Mouse (Mus musculus) cerebellum, postnatal 25 days (tissue): ENCODE measurements around the gene Tjp2.
A peak's percentile ranks its signal among the peaks of the same experiment; 100 is the strongest.
"Not testable (repeated sequence)": the region's sequence is repeated elsewhere in the genome, so short reads cannot be mapped to it uniquely, and the experiment has no call there.

ENCODE experiments used
- DNase-seq, 2 experiments: peaks; one replicate each; pipeline ENCODE4 v3.0.0; 2021; ENCODE audit warnings: mixed read lengths in 2 of 2

Tjp2 gene

DNA sequence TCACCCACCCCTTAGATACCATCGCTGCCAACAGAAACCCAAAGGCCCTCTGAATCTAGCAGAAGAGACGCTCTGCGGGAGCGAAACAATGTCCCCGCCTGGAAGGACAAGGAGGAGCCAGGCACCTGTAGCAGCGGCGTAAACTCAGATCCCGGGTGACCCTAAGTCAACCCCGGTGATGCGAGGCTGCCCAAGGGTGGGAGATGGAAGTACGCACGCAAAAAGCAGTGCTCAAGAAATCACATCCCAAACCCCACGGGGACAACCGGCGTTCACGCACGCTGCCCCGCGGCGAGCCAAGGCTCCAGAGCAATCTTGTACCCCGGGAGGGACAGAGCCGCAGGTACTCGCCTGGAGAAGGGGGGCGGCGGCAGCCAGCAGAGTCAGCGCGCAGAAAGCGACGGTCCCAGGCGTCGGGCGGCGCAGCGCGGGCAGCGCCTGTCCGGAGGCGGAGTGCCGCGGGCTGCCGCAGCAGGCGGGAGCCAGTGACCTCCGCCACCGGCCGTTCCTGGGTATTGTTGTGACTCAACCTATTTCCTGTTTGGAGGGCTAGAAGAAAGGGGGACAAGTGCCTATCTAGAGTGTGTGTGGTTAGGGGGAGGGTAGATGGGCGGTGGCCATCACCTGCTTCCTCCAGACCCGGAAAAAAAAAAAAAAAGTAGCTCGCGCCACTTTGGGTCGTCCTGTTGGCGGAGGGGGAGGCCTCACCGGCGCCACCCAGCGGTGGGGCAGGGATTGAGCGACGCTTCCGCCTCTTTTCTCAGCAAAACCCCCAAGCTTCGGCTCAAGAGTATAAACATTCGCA, at the start of gene Tjp2:
Tjp2 (minus strand) TSS at position 531 of the 805 bp plus-strand sequence.
- DNase-seq: peak; percentile 25 to 47

DNA sequence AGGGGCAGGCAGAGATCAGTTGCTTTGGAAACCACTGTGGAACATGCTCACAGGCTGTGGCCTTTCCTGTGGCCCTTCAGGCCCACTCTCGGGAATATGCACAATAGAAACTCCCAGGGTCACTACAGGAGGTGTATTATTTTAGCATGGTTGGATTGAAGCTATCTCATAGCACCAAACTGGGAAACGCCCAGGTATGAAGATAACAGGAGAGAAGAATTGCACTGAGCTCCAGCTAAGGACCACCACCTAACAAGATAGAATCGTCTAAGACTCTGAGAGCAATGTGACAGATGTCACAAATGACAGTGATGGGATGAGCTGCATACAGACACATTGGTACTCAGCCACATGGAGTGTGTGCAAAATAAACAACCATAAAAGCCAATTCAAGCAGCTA, 49.5 kb upstream of the Tjp2 start:
- DNase-seq: no peak

DNA sequence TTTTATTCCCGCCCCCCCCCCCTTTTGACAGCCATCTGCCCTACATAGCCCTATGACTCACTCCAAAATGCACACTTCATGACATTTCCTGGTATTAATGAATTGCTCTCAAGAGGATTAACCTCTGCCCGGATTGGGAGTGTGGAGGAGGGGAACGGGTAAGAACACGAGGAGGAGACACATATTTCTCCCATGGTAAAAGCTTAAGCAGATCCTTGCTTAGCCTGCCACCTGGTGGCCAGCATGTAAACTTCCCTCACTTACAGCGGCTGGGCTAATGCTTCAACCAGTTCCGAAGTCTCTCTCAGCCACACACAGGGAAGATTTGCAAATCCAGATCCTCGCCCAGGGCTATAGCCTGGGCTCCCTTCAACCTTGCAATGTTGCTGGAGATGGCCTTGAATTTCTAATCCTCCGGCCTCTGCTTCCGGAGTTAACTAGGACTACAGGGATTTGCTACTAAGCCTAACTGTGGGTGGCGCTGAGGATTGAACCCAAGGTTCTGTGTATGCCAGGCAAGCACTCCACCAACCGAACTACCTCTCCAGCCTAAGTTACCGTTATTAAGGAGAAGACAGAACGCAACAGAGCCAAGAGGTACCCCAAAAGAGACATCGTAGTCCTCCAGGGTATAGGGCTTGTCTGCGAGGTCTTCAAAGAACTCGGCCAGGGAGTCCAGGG, 47.1 kb upstream of the Tjp2 start:
- peak; percentile 82 to 90 for DNase-seq

DNA sequence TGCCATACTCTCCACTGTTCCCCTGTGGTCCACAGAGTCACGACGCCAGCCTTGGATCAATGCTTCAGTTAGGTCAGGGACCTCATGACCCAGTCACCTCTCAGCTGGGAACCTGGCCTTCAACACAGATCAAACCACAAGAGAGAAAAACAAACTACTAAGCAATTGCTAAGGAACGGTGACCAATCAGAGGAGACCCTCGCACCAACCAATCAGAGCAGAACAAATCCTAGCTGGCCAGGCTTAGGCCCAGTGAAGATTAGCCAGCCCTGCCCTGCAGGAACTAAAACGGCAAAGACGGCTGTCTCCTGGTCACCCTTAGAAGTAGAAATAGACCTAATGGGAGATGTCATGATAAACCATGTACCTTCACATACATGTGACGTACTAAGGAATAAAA, 46.5 kb upstream of the Tjp2 start:
- no peak for DNase-seq

DNA sequence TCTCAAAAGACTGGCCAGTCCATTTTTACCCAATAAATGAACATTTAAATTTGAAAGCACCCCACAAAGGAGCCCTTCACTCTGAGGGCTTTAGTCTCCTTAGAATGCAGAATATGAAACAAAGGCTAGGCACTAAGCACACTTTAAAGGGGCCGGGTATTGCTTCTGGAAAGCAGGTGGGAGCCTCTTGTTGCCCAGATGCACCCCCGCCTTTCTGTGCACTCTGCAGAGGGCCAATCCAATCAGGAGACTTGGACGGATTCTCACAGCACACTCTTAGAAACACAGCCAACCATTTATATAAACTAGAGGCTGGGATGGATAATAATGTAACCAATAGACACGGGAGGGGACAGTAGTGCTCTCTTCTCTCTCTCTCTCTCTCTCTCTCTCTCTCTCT, 43.7 kb upstream of the Tjp2 start:
- no peak for DNase-seq

DNA sequence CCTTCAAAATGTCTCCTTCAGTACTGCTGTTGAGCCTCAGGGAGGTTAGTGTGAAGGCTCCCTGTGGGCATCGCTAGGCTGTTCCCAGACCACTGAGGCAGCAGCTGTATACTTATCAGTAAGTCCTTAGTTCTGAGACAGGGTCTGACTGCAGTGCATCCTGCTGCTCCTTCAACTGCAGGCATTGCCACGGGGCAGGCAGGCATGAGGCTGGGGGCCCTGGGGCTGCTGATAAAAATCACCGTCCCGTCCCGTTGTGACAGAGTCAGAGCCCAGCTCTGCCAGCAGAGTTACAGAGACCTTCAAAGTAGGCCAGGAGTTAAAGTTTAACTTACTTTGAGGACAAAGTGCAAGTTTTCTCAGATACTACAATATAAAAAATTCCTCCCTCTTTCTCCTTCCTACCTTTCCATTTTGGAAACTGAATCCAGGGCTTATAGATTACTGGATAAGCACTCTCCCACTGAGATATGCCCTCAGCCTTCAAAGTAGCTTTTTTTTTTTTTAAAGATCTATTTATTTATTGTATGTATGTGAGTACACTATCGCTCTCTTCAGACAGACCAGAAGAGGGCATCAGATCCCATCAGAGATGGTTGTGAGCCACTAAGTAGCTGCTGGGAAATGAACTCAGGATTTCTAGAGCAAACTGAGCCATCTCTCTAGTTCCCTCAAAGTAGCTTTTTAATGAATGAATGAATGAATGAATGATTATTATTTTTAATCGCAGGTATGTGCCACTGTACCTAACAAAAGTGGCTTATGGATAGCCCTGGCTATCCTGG, 41.4 kb upstream of the Tjp2 start:
- DNase-seq: no peak

DNA sequence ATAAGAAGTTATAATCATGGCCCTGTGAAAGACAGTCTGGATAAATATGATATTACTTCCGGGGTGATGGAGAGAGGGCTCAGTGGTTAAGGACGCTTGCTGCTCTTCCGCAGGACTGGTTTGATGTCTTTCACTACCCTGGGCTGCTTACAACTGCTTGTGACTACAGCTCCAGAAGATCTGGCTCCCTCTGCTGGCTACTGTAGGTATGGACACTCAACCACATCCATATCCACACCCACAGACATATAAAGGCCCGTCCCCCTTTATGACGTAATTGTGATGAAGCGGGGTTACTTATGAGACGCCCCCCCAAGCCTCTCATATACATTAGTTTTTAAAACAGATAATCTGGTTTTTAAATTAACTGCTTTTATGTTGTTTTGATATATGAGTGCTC, 40.2 kb upstream of the Tjp2 start:
- DNase-seq: peak; percentile 78 to 89

DNA sequence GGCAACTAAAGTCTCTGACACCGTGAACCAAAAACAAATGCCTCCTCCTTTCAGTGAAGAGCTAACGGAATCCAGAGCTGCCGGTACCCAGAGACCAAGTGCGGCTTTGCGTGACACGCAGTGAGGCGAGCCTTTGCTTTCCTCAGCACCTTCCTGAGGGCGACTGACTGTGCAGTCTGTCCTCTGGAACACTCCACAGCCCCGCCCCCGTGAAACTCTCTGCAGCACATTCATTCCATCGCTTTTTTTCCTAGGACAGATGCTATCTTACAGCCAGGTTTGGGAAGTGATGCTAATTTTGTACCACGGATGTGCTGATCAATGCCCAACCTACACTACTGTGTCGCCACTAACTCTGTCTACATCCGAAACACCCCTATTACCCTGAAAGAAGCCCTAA, 37.9 kb upstream of the Tjp2 start:
- DNase-seq: no peak

DNA sequence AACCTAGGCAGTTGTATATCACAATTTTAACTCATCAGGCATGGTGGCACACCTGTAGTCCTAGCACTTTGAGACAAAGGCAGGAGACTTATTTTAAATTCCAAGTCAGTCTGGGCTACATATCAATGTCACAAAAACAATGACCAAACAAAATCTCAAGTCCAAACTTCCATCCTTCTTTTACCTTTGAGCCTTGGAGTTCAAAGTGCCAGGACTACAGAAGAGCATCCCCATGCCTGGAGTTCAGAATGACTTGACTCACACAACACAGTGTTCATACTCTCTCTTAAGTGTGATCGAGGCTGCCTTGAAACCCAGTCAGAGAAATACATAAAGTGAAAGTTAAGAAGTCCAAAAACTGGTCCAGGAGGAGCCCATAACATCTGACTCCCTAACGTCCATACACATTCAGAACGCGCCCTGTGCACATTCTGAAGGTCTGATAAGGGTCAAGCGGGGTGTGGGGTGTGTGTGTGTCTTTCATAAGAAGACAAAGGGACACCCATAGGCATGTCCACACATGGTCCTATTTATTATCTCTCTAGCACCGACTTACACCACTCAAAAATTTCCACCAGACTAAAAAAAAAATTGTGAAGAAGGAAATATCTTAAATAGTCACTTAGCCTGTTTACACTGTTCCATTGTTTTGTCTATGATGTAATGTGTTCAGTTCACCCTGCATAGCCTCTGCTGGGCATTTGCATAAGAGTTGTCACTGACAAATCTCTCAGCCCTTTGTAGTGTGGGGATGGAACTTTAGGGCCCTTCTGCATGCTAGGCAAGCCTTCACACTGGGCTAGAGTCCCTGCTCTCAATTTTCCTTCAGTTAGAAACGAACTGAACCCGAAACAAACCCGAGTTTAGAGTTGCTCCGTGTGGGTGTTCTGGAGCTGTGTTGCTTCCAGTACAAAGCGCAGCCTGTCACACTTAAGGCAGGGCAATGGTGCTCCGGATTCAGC, 34.8 kb upstream of the Tjp2 start:
- no peak for DNase-seq

DNA sequence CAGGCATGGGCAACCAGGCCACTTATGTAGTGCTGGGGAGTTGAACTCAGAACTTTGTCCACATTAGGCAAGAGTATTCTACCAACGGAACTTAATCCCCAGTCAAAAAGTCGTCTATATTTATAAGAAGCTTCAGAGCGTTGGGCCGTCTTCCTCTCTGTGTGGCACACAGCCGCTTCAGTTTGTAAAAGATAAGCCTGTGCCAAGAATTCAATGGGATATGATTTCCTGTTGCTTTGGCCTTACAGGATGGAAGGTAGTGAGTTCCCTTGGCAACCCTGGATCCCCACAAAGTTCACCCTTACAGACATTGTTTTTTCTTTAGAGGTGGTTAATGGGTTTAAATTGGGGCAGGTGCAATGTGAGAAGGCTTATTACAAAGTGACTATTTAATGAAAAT, 33.5 kb upstream of the Tjp2 start:
- no peak for DNase-seq

DNA sequence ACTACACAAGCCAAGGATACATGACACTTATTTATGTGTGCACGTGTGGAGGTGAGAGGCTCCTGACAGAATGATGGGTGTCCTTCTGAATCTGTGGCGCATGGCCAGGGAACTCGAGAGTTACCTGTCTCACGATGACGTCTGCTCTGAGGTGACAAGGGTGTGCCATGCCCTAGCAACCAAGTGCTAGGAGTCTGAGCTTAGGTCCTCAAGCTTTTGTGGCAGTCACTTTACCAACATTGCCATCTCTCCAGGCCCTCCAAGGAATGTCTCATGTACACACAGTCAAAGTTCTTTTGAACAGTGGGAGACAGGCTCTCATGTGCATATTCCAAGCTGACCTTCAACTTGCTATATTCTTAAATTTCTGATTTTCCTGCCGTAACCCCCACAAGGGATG, 33.1 kb upstream of the Tjp2 start:
- no peak for DNase-seq

DNA sequence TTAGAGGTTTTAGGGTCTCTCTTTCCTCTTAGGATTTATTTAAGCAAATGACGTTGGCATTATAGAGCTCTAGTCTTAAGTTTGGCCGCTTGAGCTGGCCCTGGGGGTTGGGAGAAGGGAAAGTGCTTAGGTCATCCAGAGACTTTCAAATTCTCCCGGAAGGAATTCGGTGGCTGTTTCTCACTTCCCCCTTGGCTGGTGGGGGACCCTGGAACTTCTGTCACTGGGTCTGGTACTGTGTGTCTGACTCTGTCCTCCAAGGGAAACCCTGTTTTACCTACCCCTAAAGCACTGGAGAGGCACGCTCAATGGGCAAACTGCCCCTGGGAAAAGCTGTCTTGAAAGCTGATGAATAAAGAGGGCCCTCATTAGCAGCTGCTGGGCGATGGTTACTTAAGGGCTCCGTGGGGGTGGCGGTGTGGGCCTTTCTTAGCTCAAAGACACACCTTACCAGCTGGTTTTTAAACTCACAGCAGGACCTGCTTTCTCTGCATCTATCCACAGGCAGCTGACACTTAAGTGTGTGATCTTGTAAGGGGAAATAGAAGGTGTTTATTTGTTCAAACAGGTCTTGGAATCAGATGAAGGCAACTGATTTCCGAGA, 28.9 kb upstream of the Tjp2 start:
- no peak for DNase-seq

DNA sequence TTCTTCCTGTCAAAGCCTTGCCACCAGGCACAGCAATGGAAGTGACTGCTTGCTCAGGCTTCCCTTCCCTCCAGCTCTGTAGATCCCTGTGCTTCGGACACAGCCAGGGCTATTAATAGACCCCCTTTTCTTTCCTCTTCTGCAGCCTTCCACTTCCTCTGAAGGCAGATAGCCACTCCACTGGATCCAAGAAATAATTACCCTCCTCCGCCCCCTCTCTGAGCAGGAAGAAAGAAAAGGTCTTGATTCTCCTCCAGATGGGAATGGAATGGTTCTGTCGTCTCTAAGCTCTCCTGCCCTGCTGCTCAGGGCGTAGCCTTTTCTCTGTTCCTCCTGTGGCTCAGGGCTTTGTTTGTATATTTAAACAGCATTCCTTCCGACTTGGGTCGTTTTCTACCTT, 27.0 kb upstream of the Tjp2 start:
- DNase-seq: no peak

DNA sequence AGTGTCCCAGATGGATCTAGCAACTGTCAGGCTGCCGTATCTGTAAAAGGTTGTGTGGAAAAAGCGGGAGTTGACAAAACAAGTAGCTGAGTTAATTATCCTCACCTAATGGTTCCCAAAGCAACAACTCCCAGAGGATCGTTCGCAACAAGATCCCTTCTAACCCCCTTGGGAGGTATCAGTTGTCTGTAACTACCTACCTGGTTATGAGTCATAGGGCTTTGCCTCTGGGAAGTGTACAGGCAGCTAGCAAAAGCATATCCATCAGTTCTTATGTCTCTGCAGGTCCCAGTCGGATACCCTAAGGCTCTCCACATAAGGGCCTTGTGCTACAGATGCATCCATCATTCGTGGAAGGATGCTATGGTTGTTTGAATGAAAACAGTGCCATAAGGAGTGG, 18.5 kb upstream of the Tjp2 start:
- DNase-seq: no peak

DNA sequence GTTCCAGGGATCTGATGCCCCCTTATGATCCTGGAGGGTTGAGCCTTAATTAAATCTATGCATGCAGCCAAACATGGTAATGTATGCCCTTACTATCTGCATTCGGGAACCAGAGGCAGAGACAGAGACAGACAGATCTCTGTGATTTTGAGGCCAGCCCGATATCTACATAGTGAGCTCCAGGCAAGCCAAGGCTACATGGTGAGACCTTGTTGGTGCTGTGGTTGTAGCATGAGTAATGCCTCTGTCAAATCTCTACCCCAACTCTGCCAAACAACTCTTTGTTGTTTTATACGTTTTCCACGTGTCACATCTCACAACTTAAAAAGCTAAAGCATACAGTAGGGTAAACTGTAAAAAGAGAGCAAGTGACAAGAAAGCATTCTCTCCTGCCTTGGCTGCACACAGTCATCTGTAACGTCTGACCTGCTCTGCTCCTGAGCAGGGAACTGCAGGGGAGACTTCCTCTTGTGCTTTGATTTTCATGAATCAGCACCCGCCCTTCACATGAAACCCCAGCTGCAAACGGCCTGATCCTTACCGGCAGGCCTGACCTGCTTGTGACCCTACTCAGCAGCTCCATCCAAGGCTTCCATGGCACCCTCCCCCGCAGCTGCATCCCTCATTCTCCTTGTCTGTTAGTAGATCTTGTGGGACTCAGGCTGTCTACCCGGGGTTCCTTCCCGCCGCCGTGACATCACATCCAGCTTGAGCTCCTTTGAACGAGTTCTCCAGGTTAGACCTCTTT, 17.1 kb upstream of the Tjp2 start:
- DNase-seq: no peak

DNA sequence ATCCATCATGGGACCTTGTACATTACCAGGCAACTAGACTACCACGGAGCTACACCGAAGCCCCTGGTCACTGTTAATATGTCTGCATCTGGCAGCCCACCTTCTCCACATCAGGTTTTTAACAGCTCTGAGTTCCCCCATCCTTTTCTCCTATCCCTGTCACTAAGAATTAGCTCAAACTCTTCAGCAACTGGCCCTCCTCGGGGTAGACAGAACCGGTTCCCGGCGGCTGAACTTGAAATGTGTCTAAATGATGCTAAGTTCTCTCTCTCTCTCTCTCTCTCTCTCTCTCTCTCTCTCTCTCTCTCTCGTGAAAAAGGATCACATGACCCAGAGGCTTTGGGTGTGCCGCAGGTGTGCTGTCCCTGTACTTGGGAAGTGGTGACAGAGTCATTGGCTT, 16.4 kb upstream of the Tjp2 start:
- DNase-seq: no peak

DNA sequence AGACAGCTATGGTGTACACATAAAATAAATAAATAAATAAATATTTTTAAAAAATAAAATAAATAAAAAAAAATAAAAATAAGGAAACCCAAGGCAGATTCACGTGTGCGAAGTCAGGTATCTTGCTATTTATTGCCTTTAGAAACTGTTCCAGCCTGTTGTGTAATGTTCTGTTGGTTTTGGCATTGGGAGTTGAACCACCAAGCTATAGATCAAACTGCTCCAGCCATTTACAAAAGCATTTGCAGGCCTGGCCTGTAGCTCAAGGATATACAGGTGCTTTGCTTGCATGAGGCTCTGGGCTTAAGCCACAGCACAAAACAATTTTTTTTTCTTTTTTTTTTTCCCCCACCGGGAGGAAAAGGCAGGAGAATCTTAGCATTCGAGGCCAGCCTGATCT, 13.2 kb upstream of the Tjp2 start:
- no peak for DNase-seq

DNA sequence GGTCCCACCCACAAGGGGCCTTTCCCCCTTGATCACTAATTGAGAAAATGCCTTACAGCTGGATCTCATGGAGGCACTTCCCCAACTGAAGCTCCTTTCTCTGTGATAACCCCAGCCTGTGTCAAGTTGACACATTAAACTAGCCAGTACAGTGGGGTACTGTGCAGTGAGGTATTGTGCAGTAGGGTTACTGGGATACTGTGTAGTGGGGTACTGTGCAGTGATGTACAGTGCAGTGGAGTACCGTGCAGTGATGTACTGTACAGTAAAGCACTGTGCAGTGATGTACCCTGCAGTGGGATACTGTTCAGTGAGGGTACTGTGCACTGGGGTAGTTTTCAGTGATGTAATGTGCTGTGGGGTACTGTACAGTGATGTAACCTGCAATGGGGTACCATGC, 7.5 kb upstream of the Tjp2 start:
- not testable (repeated sequence) for DNase-seq

DNA sequence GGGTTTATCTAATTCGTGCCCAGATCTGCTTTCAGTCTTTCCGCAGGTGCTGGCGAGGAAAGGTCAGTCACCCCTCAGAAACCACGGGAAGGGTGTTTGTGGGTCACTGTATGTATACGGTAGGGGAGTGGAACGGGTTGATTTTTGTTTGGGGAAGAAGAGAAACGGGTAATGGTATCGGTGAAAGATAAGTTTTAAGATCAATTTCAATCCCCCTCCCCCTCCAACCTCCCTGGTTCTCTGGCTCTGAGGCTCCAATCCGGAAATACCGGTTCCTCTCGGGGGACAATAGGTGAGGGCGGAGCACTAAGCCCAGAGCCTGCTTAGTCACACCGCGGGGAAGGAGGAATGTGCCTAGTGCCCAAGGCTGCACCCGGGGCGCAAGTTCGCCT, 471 bp upstream of the Tjp2 start:
- DNase-seq: peak in 1 of 2 experiments; percentile 12

DNA sequence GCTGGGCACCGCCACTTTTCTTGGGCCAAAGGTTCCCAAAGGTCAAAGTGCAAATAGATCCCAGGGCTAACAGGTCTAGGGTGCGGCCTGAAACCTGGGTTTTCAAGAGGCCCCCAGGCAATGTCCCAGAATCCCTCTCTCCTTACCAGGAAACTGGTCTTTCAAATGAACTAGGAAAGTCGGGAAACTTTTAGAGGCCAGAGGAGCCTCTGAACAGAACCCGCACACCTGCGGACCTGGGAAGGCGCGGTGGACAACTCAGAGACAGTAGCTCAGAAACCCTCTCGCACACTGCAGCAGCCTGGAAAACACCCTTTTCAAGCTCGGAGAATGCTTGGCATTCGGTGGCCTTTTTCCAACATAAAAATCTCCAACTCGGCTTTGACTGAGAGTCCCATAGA, 979 bp downstream of the Tjp2 start:
- DNase-seq: peak in 1 of 2 experiments; percentile 5

DNA sequence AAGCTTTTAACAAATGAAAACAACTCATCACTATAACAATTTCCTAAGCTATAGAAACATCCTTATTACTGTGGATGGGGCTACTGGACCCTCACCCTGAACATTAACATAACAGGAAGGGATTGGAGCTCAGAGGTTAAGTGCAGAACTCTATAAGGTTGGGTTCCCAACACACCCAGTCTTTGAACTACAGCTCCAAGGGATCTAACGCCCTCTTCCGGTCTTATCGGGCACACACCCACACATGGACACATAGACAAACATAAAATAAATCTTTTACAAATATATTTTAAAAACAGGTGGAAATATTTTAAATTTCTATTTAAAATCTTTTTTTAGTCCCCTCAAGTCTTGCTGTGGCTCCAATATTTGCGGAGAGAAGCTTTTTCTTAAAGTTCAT, 3.4 kb downstream of the Tjp2 start:
- no peak for DNase-seq
